ENCODE assay signal across 13 mouse cellular contexts in genomic region chr10:94622281-94622680, GRCm38 (mm10).
A peak's percentile ranks its signal among the peaks of the same experiment; 100 is the strongest.
DNase-seq lines count a peak whose midpoint lies in the region; ATAC-seq lines count a peak whose summit lies in the region.
"Had no signal": no experiment of that assay in that cellular context is flagged by ENCODE, and none has a peak within 500 bp of the region (broad histone marks: within the 10 kb centered on the region; RNA-seq: fewer than 3 reads in every experiment).

No protein-coding gene starts in this region.

- 24% methylated on average over 5 of the region's 5 CpGs for WGBS in hindbrain, embryonic 11.5 days
- WGBS in midbrain, embryonic 12.5 days, result 13% methylated on average over 5 of the region's 5 CpGs
- WGBS in neural tube, embryonic 15.5 days, result 8% methylated on average over 5 of the region's 5 CpGs

- no peak overlapping the region for H3K4me3 ChIP-seq in hindbrain, embryonic 11.5 days (ENCODE audit: low read depth, low read length)
- H3K4me3 ChIP-seq in midbrain, embryonic 12.5 days, result peak overlapping the region; percentile 10; the same call in 1 of the 2 replicates
- H3K4me3 ChIP-seq in neural tube, embryonic 15.5 days (replicated peaks), result peak overlapping the region; percentile 3; the same call in 1 of the 2 replicates
- H3K4me3 ChIP-seq: layer of hippocampus, adult 2 months; stomach, embryonic 15.5 days had no signal

- intact Hi-C loops in left cerebral cortex, postnatal 10 days (cut with DNase I), result loop anchor here (2.0 to 10.0 kb wide), 2 partner anchors 183 to 323 kb away; partner anchors contain the start of gene Plxnc1

- H3K4me2 ChIP-seq in hindbrain, embryonic 11.5 days (replicated peaks; ENCODE audit: low read depth, low read length), result peak overlapping the region; percentile 8; the same call in 1 of the 2 replicates
- H3K4me2 ChIP-seq in midbrain, embryonic 12.5 days (replicated peaks), result peak overlapping the region; percentile 50
- peak overlapping the region; percentile 45 for H3K4me2 ChIP-seq in neural tube, embryonic 15.5 days
- H3K4me2 ChIP-seq: stomach, embryonic 15.5 days had no signal

- DNase-seq in testis, postnatal 10 days (ENCODE audit: low spot score), result peak; percentile 23
- no peak for DNase-seq in testis, postnatal 14 days (ENCODE audit: low spot score)
- no peak for DNase-seq in hindbrain, embryonic 11.5 days (ENCODE audit: low spot score)
- no peak for DNase-seq in layer of hippocampus, postnatal 10 days (ENCODE audit: low spot score in 2 of 2)
- DNase-seq in left cerebral cortex, postnatal 10 days (ENCODE audit: extremely low spot score in 1 of 2, low spot score in 2 of 2), result no peak
- DNase-seq: thymus, postnatal 14 days had no signal

- peaks cover 6% of the 10 kb centered on the region; the same call in 1 of the 2 replicates for H3K27me3 ChIP-seq in hindbrain, embryonic 11.5 days (ENCODE audit: control insufficient read depth, insufficient read depth, low read length)
- peaks cover 6% of the 10 kb centered on the region; the same call in 1 of the 2 replicates for H3K27me3 ChIP-seq in midbrain, embryonic 12.5 days
- no peaks in the 10 kb centered on the region for H3K27me3 ChIP-seq in neural tube, embryonic 15.5 days (replicated peaks)
- H3K27me3 ChIP-seq: stomach, embryonic 15.5 days had no signal

- H3K36me3 ChIP-seq in hindbrain, embryonic 11.5 days (ENCODE audit: control insufficient read depth, insufficient read depth, low read length), result no peaks in the 10 kb centered on the region
- H3K36me3 ChIP-seq in midbrain, embryonic 12.5 days, result no peaks in the 10 kb centered on the region
- no peaks in the 10 kb centered on the region for H3K36me3 ChIP-seq in neural tube, embryonic 15.5 days
- H3K36me3 ChIP-seq: G1E; stomach, embryonic 15.5 days had no signal

- H3K27ac ChIP-seq in hindbrain, embryonic 11.5 days (ENCODE audit: low read depth, low read length), result no peak overlapping the region
- H3K27ac ChIP-seq in midbrain, embryonic 12.5 days (replicated peaks), result peak overlapping the region; percentile 92
- H3K27ac ChIP-seq in neural tube, embryonic 15.5 days (replicated peaks), result peak overlapping the region; percentile 72
- H3K27ac ChIP-seq: kidney, postnatal 0 days; layer of hippocampus, adult 2 months; stomach, embryonic 15.5 days had no signal

- no peak overlapping the region for H3K9ac ChIP-seq in hindbrain, embryonic 11.5 days (ENCODE audit: low read depth, low read length)
- no peak overlapping the region for H3K9ac ChIP-seq in midbrain, embryonic 12.5 days (replicated peaks)
- H3K9ac ChIP-seq in neural tube, embryonic 15.5 days (replicated peaks), result no peak overlapping the region
- H3K9ac ChIP-seq: stomach, embryonic 15.5 days had no signal

- no peaks in the 10 kb centered on the region for H3K9me3 ChIP-seq in hindbrain, embryonic 11.5 days (ENCODE audit: control insufficient read depth, low read length)
- no peaks in the 10 kb centered on the region for H3K9me3 ChIP-seq in midbrain, embryonic 12.5 days
- no peaks in the 10 kb centered on the region for H3K9me3 ChIP-seq in neural tube, embryonic 15.5 days (replicated peaks)
- H3K9me3 ChIP-seq: G1E; stomach, embryonic 15.5 days had no signal

- ATAC-seq in hindbrain, embryonic 11.5 days (ENCODE audit: low FRiP score), result peak; percentile 16; the same call in 1 of the 2 replicates
- ATAC-seq in midbrain, embryonic 12.5 days (ENCODE audit: low FRiP score, low read depth), result peak; percentile 10; the same call in 1 of the 2 replicates
- 0 out of 2 replicates have a peak, but pooled peaks have one; percentile 9 for ATAC-seq in neural tube, embryonic 15.5 days (ENCODE audit: low FRiP score)
- no peak for ATAC-seq in megakaryocyte, adult 5-6 weeks (ENCODE audit: poor library complexity, severe bottlenecking)

- H3K4me1 ChIP-seq in hindbrain, embryonic 11.5 days (replicated peaks; ENCODE audit: control insufficient read depth, insufficient read depth, low read length), result peaks cover 10% of the 10 kb centered on the region
- H3K4me1 ChIP-seq in midbrain, embryonic 12.5 days, result peaks cover 37% of the 10 kb centered on the region
- H3K4me1 ChIP-seq in neural tube, embryonic 15.5 days, result peaks cover 35% of the 10 kb centered on the region
- H3K4me1 ChIP-seq: stomach, embryonic 15.5 days had no signal
